Mouse (Mus musculus) embryonic stem cell, embryonic (primary cell): Measurements from ENCODE around the gene Rimbp2.

ENCODE experiments used
- CTCF ChIA-PET, 4 experiments: fragments of 300-600 bp in 2 of 4; fragments of 350-600 bp in 2 of 4; sonication (Branson Sonifier 250); formaldehyde crosslinking; loops; one replicate each; lab custom pipeline; 2022; ENCODE audit warnings: inconsistent platforms in 2 of 4; lab: Charles Lee
- POLR2A ChIA-PET, 4 experiments: fragments of 300-600 bp in 2 of 4; fragments of 350-600 bp in 2 of 4; sonication (Branson Sonifier 250); formaldehyde crosslinking; loops; one replicate each; lab custom pipeline; 2022; ENCODE audit warnings: antibody characterized with exemption in 4 of 4, inconsistent platforms in 1 of 4; lab: Charles Lee

The Rimbp2 gene

GRCm38 (mm10) chr5:128745206-128745605 is 208.1 kb downstream of the Rimbp2 start:
- ChIA-PET CTCF (interaction anchor here in 1 of 4 experiments (1.1 kb wide), 1 partner anchor 40 kb away, joined by 3 read pairs; no protein-coding TSS in a partner anchor), POLR2A (interaction anchor here in 2 of 4 experiments (1.0 to 2.2 kb wide), 2 partner anchors 12 kb away, joined by 3 to 5 read pairs; no protein-coding TSS in a partner anchor)

GRCm38 (mm10) chr5:128744351-128744750 is 208.9 kb downstream of the Rimbp2 start:
- CTCF ChIA-PET, result interaction anchor here in 1 of 4 experiments (0.8 kb wide), 1 partner anchor 14 kb away, joined by 3 read pairs; no protein-coding TSS in a partner anchor
- POLR2A ChIA-PET, result interaction anchor here in 1 of 4 experiments (2.2 kb wide), 1 partner anchor 13 kb away, joined by 5 read pairs; no protein-coding TSS in a partner anchor

- ChIA-PET CTCF (interaction anchor here in 2 of 4 experiments (1.2 to 2.3 kb wide), 2 partner anchors 9 to 10 kb away, joined by 4 to 10 read pairs; no protein-coding TSS in a partner anchor), POLR2A (interaction anchor here in 2 of 4 experiments (0.7 to 0.9 kb wide), 2 partner anchors 8 to 20 kb away, joined by 3 to 4 read pairs; no protein-coding TSS in a partner anchor)
Observed at GRCm38 (mm10) chr5:128739838-128740171, 213.5 kb downstream of the Rimbp2 start.

- ChIA-PET POLR2A (interaction anchor here in 1 of 4 experiments (0.9 kb wide), 1 partner anchor 9 kb away, joined by 4 read pairs; no protein-coding TSS in a partner anchor), CTCF (interaction anchor here (0.6 to 2.3 kb wide), 10 partner anchors 9 to 462 kb away, joined by 3 to 10 read pairs (median 3); no protein-coding TSS in a partner anchor)
Observed at GRCm38 (mm10) chr5:128739168-128739837, 214.0 kb downstream of the Rimbp2 start.

GRCm38 (mm10) chr5:128735921-128736320 is 217.4 kb downstream of the Rimbp2 start:
- ChIA-PET CTCF (interaction anchor here in 2 of 4 experiments (0.6 to 1.7 kb wide), 3 partner anchors 11 to 143 kb away, joined by 3 to 5 read pairs (median 4); no protein-coding TSS in a partner anchor), POLR2A (no interaction called here)

- CTCF ChIA-PET, result interaction anchor here (0.5 to 2.1 kb wide), 66 partner anchors 8 to 697 kb away, joined by 3 to 12 read pairs (median 4); partner anchors contain the start of gene Rimbp2 (in 2 of the 4)
Observed at GRCm38 (mm10) chr5:128733955-128734354, 219.3 kb downstream of the Rimbp2 start.

GRCm38 (mm10) chr5:128732416-128733014 is 220.8 kb downstream of the Rimbp2 start:
- ChIA-PET CTCF (interaction anchor here (0.5 to 2.1 kb wide), 12 partner anchors 10 to 304 kb away, joined by 3 to 9 read pairs (median 4); no protein-coding TSS in a partner anchor), POLR2A (no interaction called here)

More at GRCm38 (mm10) chr5:128733955-128734354, 219.3 kb downstream of the Rimbp2 start:
- POLR2A ChIA-PET, result interaction anchor here in 3 of 4 experiments (0.5 to 0.9 kb wide), 4 partner anchors 230 to 1164 kb away, joined by 3 to 7 read pairs (median 6); no protein-coding TSS in a partner anchor

GRCm38 (mm10) chr5:128730634-128731033 is 222.7 kb downstream of the Rimbp2 start:
- POLR2A ChIA-PET, result interaction anchor here in 2 of 4 experiments (0.5 kb wide), 3 partner anchors 34 to 133 kb away, joined by 3 to 10 read pairs (median 4); no protein-coding TSS in a partner anchor

GRCm38 (mm10) chr5:128729341-128729740 is 223.9 kb downstream of the Rimbp2 start:
- CTCF ChIA-PET, result interaction anchor here (0.5 to 2.8 kb wide), 56 partner anchors 8 to 1090 kb away, joined by 3 to 25 read pairs (median 4); no protein-coding TSS in a partner anchor

More at GRCm38 (mm10) chr5:128730634-128731033, 222.7 kb downstream of the Rimbp2 start:
- CTCF ChIA-PET, result interaction anchor here (0.5 to 2.8 kb wide), 52 partner anchors 8 to 787 kb away, joined by 3 to 25 read pairs (median 4); partner anchors contain the start of gene Rimbp2 (in 1 of the 4)

GRCm38 (mm10) chr5:128720461-128720860 is 232.8 kb downstream of the Rimbp2 start:
- ChIA-PET POLR2A (interaction anchor here in 2 of 4 experiments (0.8 kb wide), 2 partner anchors 9 to 17 kb away, joined by 3 to 4 read pairs; no protein-coding TSS in a partner anchor), CTCF (interaction anchor here in 3 of 4 experiments (0.6 to 1.7 kb wide), 6 partner anchors 9 to 205 kb away, joined by 3 to 8 read pairs (median 4); no protein-coding TSS in a partner anchor)

More at GRCm38 (mm10) chr5:128729341-128729740, 223.9 kb downstream of the Rimbp2 start:
- POLR2A ChIA-PET, result interaction anchor here in 1 of 4 experiments (0.7 to 0.8 kb wide), 3 partner anchors 9 to 92 kb away, joined by 4 to 9 read pairs (median 5); no protein-coding TSS in a partner anchor

GRCm38 (mm10) chr5:128715171-128715570 is 238.1 kb downstream of the Rimbp2 start:
- ChIA-PET CTCF (interaction anchor here in 1 of 4 experiments (0.7 to 1.1 kb wide), 2 partner anchors 11 to 249 kb away, joined by 3 to 8 read pairs; no protein-coding TSS in a partner anchor), POLR2A (no interaction called here)

- POLR2A ChIA-PET, result interaction anchor here in 1 of 4 experiments (1.3 kb wide), 1 partner anchor 133 kb away, joined by 3 read pairs; no protein-coding TSS in a partner anchor
Observed at GRCm38 (mm10) chr5:128711847-128712246, 241.4 kb downstream of the Rimbp2 start.

GRCm38 (mm10) chr5:128710596-128710995 is 242.7 kb downstream of the Rimbp2 start:
- POLR2A ChIA-PET, result interaction anchor here in 2 of 4 experiments (0.7 kb wide), 2 partner anchors 123 to 327 kb away, joined by 3 to 4 read pairs; no protein-coding TSS in a partner anchor
- CTCF ChIA-PET, result interaction anchor here in 2 of 4 experiments (0.5 to 3.3 kb wide), 3 partner anchors 16 to 883 kb away, joined by 3 to 18 read pairs (median 12); no protein-coding TSS in a partner anchor

More at GRCm38 (mm10) chr5:128711847-128712246, 241.4 kb downstream of the Rimbp2 start:
- CTCF ChIA-PET, result interaction anchor here (0.5 to 3.8 kb wide), 39 partner anchors 8 to 732 kb away, joined by 3 to 25 read pairs (median 4); partner anchors contain the start of gene Piwil1 (in 1 of the 4)

GRCm38 (mm10) chr5:128708929-128709328 is 244.4 kb downstream of the Rimbp2 start:
- POLR2A ChIA-PET, result no interaction called here

More at GRCm38 (mm10) chr5:128708929-128709328, 244.4 kb downstream of the Rimbp2 start:
- CTCF ChIA-PET, result interaction anchor here in 3 of 4 experiments (0.6 to 1.2 kb wide), 4 partner anchors 22 to 218 kb away, joined by 3 to 5 read pairs (median 4); no protein-coding TSS in a partner anchor
